Mouse (Mus musculus): ENCODE data around the gene Nlk. TPM values are rescaled to one million over a fixed set of nuclear protein-coding genes. Genes with fewer than 3 reads are reported as not detected.
"Not testable (repeated sequence)": the region's sequence is repeated elsewhere in the genome, so short reads cannot be mapped to it uniquely, and the experiment has no call there.

Gene Nlk
- polyA plus RNA-seq, 1 experiment: 9.8 TPM

- Histone ChIP-seq H3K4me1 (ENCODE audit: control insufficient read depth, insufficient read depth, insufficient read length, low read length) (peaks cover 10% of the 10 kb centered on the region; the same call in 1 of the 2 replicates), H3K27ac (ENCODE audit: insufficient read depth, low read depth, low read length) (peak overlapping the region; percentile 99), H3K27me3 (ENCODE audit: control insufficient read depth, insufficient read depth, low read length) (no peaks in the 10 kb centered on the region), H3K36me3 (ENCODE audit: control insufficient read depth, insufficient read depth, low read length) (peaks cover 17% of the 10 kb centered on the region), H3K4me3 (ENCODE audit: low read depth, low read length) (peak overlapping the region; percentile 94)
- under 1% methylated on average over 23 of the region's 23 CpGs for WGBS
- TF ChIP-seq CTCF (IDR thresholded peaks at IDR 0.05; ENCODE audit: extremely low read depth, insufficient read length, insufficient replicate concordance, low read depth, low read length) (no peak), POLR2A (IDR thresholded peaks at IDR 0.05; ENCODE audit: low read depth, low read length) (no peak)
These were observed 161.6 kb downstream of the Nlk start for GRCm38 (mm10) chr11:78535376-78536079.

GRCm38 (mm10) chr11:78534516-78534915 lies 162.7 kb downstream of the Nlk start:
- TF ChIP-seq CTCF (IDR thresholded peaks at IDR 0.05; ENCODE audit: extremely low read depth, insufficient read length, insufficient replicate concordance, low read depth, low read length): no peak
- no peak for TF ChIP-seq POLR2A (IDR thresholded peaks at IDR 0.05; ENCODE audit: low read depth, low read length)
- Histone ChIP-seq H3K27me3 (ENCODE audit: control insufficient read depth, insufficient read depth, low read length) (no peaks in the 10 kb centered on the region), H3K27ac (ENCODE audit: insufficient read depth, low read depth, low read length) (peak overlapping the region; percentile 99), H3K4me1 (ENCODE audit: control insufficient read depth, insufficient read depth, insufficient read length, low read length) (peaks cover 10% of the 10 kb centered on the region; the same call in 1 of the 2 replicates), H3K36me3 (ENCODE audit: control insufficient read depth, insufficient read depth, low read length) (peaks cover 18% of the 10 kb centered on the region), H3K4me3 (ENCODE audit: low read depth, low read length) (no peak overlapping the region)
- WGBS: 74% methylated on average over 4 of the region's 4 CpGs

- H3K27ac ChIP-seq (ENCODE audit: insufficient read depth, low read depth, low read length); H3K4me1 ChIP-seq (ENCODE audit: control insufficient read depth, insufficient read depth, insufficient read length, low read length); H3K4me3 ChIP-seq (ENCODE audit: low read depth, low read length); H3K27me3 ChIP-seq (ENCODE audit: control insufficient read depth, insufficient read depth, low read length): not testable (repeated sequence)
- 83% methylated on average over 10 of the region's 10 CpGs for WGBS
- H3K36me3 ChIP-seq (ENCODE audit: control insufficient read depth, insufficient read depth, low read length): peaks cover 39% of the 10 kb centered on the region
These were observed 165.7 kb downstream of the Nlk start for GRCm38 (mm10) chr11:78531515-78531914.

- Histone ChIP-seq H3K27ac (ENCODE audit: insufficient read depth, low read depth, low read length) (no peak overlapping the region), H3K27me3 (ENCODE audit: control insufficient read depth, insufficient read depth, low read length) (no peaks in the 10 kb centered on the region), H3K4me3 (ENCODE audit: low read depth, low read length) (no peak overlapping the region), H3K4me1 (ENCODE audit: control insufficient read depth, insufficient read depth, insufficient read length, low read length) (peaks cover 4% of the 10 kb centered on the region; the same call in 1 of the 2 replicates), H3K36me3 (ENCODE audit: control insufficient read depth, insufficient read depth, low read length) (peaks cover 44% of the 10 kb centered on the region)
- no peak for TF ChIP-seq CTCF (IDR thresholded peaks at IDR 0.05; ENCODE audit: extremely low read depth, insufficient read length, insufficient replicate concordance, low read depth, low read length)
- no peak for TF ChIP-seq POLR2A (IDR thresholded peaks at IDR 0.05; ENCODE audit: low read depth, low read length)
- WGBS: 69% methylated on average over 6 of the region's 6 CpGs
These were observed 166.1 kb downstream of the Nlk start for GRCm38 (mm10) chr11:78531046-78531445.

- TF ChIP-seq CTCF (IDR thresholded peaks at IDR 0.05; ENCODE audit: extremely low read depth, insufficient read length, insufficient replicate concordance, low read depth, low read length): no peak
- no peak for TF ChIP-seq POLR2A (IDR thresholded peaks at IDR 0.05; ENCODE audit: low read depth, low read length)
- WGBS: 85% methylated on average over 12 of the region's 12 CpGs
- H3K27ac ChIP-seq (ENCODE audit: insufficient read depth, low read depth, low read length): no peak overlapping the region
- H3K4me1 ChIP-seq (ENCODE audit: control insufficient read depth, insufficient read depth, insufficient read length, low read length): peaks cover 4% of the 10 kb centered on the region; the same call in 1 of the 2 replicates
- no peak overlapping the region for H3K4me3 ChIP-seq (ENCODE audit: low read depth, low read length)
- peaks cover 54% of the 10 kb centered on the region for H3K36me3 ChIP-seq (ENCODE audit: control insufficient read depth, insufficient read depth, low read length)
- H3K27me3 ChIP-seq (ENCODE audit: control insufficient read depth, insufficient read depth, low read length): no peaks in the 10 kb centered on the region
These were observed 167.2 kb downstream of the Nlk start for GRCm38 (mm10) chr11:78530001-78530400.

GRCm38 (mm10) chr11:78528714-78529113 lies 168.5 kb downstream of the Nlk start:
- WGBS: 89% methylated on average over 9 of the region's 9 CpGs
- H3K36me3 ChIP-seq (ENCODE audit: control insufficient read depth, insufficient read depth, low read length): peaks cover 66% of the 10 kb centered on the region

GRCm38 (mm10) chr11:78524838-78525237 lies 172.3 kb downstream of the Nlk start:
- TF ChIP-seq CTCF (IDR thresholded peaks at IDR 0.05; ENCODE audit: extremely low read depth, insufficient read length, insufficient replicate concordance, low read depth, low read length): no peak
- no peak for TF ChIP-seq POLR2A (IDR thresholded peaks at IDR 0.05; ENCODE audit: low read depth, low read length)
- H3K36me3 ChIP-seq (ENCODE audit: control insufficient read depth, insufficient read depth, low read length): peaks cover 89% of the 10 kb centered on the region
- 79% methylated on average over 2 of the region's 2 CpGs for WGBS

More at GRCm38 (mm10) chr11:78528714-78529113, 168.5 kb downstream of the Nlk start:
- Histone ChIP-seq H3K4me1 (ENCODE audit: control insufficient read depth, insufficient read depth, insufficient read length, low read length) (no peaks in the 10 kb centered on the region), H3K27ac (ENCODE audit: insufficient read depth, low read depth, low read length) (no peak overlapping the region), H3K27me3 (ENCODE audit: control insufficient read depth, insufficient read depth, low read length) (no peaks in the 10 kb centered on the region), H3K4me3 (ENCODE audit: low read depth, low read length) (no peak overlapping the region)
- TF ChIP-seq CTCF (IDR thresholded peaks at IDR 0.05; ENCODE audit: extremely low read depth, insufficient read length, insufficient replicate concordance, low read depth, low read length) (no peak), POLR2A (IDR thresholded peaks at IDR 0.05; ENCODE audit: low read depth, low read length) (no peak)

More at GRCm38 (mm10) chr11:78524838-78525237, 172.3 kb downstream of the Nlk start:
- Histone ChIP-seq H3K27ac (ENCODE audit: insufficient read depth, low read depth, low read length) (no peak overlapping the region), H3K4me1 (ENCODE audit: control insufficient read depth, insufficient read depth, insufficient read length, low read length) (no peaks in the 10 kb centered on the region), H3K27me3 (ENCODE audit: control insufficient read depth, insufficient read depth, low read length) (no peaks in the 10 kb centered on the region), H3K4me3 (ENCODE audit: low read depth, low read length) (no peak overlapping the region)
